Mouse (Mus musculus): ENCODE data around the gene Mrpl40. TPM values are rescaled to one million over a fixed set of nuclear protein-coding genes. Genes with fewer than 3 reads are reported as not detected.
A peak's percentile ranks its signal among the peaks of the same experiment; 100 is the strongest.
"Not testable (repeated sequence)": the region's sequence is repeated elsewhere in the genome, so short reads cannot be mapped to it uniquely, and the experiment has no call there.

The Mrpl40 gene
- total RNA-seq (2015) (93.4 and 121 TPM in 2 replicates), total RNA-seq (2017) (105 and 112 TPM in 2 replicates)

GRCm38 (mm10) chr16:18876442-18877308 lies at the start of gene Mrpl40, which contains the start of gene Hira:
TSS of gene Mrpl40 (minus strand) at chr16:18876862.
TSS of gene Hira (plus strand) at chr16:18877037.
- peak; percentile 78 for ATAC-seq (replicated peaks; ENCODE audit: poor library complexity)

- no peak for ATAC-seq (replicated peaks; ENCODE audit: poor library complexity)
Observed at GRCm38 (mm10) chr16:18921771-18922170, 45.1 kb upstream of the Mrpl40 start.

- ATAC-seq (replicated peaks; ENCODE audit: poor library complexity) = no peak
Observed at GRCm38 (mm10) chr16:18916064-18916463, 39.4 kb upstream of the Mrpl40 start.

- no peak for ATAC-seq (replicated peaks; ENCODE audit: poor library complexity)
Observed at GRCm38 (mm10) chr16:18905648-18906047, 29.0 kb upstream of the Mrpl40 start.

- ATAC-seq (replicated peaks; ENCODE audit: poor library complexity) = peak; percentile 77
Observed at GRCm38 (mm10) chr16:18896429-18896828, 19.8 kb upstream of the Mrpl40 start.

- ATAC-seq (replicated peaks; ENCODE audit: poor library complexity) = 0 out of 2 replicates have a peak, but pooled peaks have one; percentile 14
Observed at GRCm38 (mm10) chr16:18895249-18895648, 18.6 kb upstream of the Mrpl40 start.

- ATAC-seq (replicated peaks; ENCODE audit: poor library complexity) = no peak
Observed at GRCm38 (mm10) chr16:18893840-18894372, 17.2 kb upstream of the Mrpl40 start.

GRCm38 (mm10) chr16:18884044-18884443 lies 7.4 kb upstream of the Mrpl40 start:
- no peak for ATAC-seq (replicated peaks; ENCODE audit: poor library complexity)

- peak; percentile 21 for ATAC-seq (replicated peaks; ENCODE audit: poor library complexity)
Observed at GRCm38 (mm10) chr16:18878091-18878720, 1.5 kb upstream of the Mrpl40 start.

GRCm38 (mm10) chr16:18877386-18878090 lies 876 bp upstream of the Mrpl40 start:
- ATAC-seq (replicated peaks; ENCODE audit: poor library complexity) = peak; percentile 64

- ATAC-seq (replicated peaks; ENCODE audit: poor library complexity) = no peak
Observed at GRCm38 (mm10) chr16:18876091-18876441, 596 bp downstream of the Mrpl40 start.

- ATAC-seq (replicated peaks; ENCODE audit: poor library complexity) = not testable (repeated sequence)
Observed at GRCm38 (mm10) chr16:18870495-18870894, 6.2 kb downstream of the Mrpl40 start.

- ATAC-seq (replicated peaks; ENCODE audit: poor library complexity) = no peak
Observed at GRCm38 (mm10) chr16:18860186-18860585, 16.5 kb downstream of the Mrpl40 start.

- peak; percentile 97 for ATAC-seq (replicated peaks; ENCODE audit: poor library complexity)
Observed at GRCm38 (mm10) chr16:18858551-18858950, 18.1 kb downstream of the Mrpl40 start.

GRCm38 (mm10) chr16:18849521-18850190 lies 27.0 kb downstream of the Mrpl40 start:
- ATAC-seq (replicated peaks; ENCODE audit: poor library complexity) = not testable (repeated sequence)

- ATAC-seq (replicated peaks; ENCODE audit: poor library complexity) = no peak
Observed at GRCm38 (mm10) chr16:18846301-18846820, 30.3 kb downstream of the Mrpl40 start.

- ATAC-seq (replicated peaks; ENCODE audit: poor library complexity) = no peak
Observed at GRCm38 (mm10) chr16:18838346-18838745, 38.3 kb downstream of the Mrpl40 start.

GRCm38 (mm10) chr16:18836468-18837208 lies 40.0 kb downstream of the Mrpl40 start, which contains the start of the genes 2510002D24Rik and Gm28539:
TSS of gene 2510002D24Rik (plus strand) at chr16:18836578.
TSS of gene Gm28539 (plus strand) at chr16:18836584.
- ATAC-seq (replicated peaks; ENCODE audit: poor library complexity) = peak; percentile 96

- ATAC-seq (replicated peaks; ENCODE audit: poor library complexity) = no peak
Observed at GRCm38 (mm10) chr16:18836073-18836467, 40.6 kb downstream of the Mrpl40 start.
